Mouse (Mus musculus) left cerebral cortex, postnatal 14 days (tissue): ENCODE measurements around the gene Vmo1. TPM values are rescaled to one million over a fixed set of nuclear protein-coding genes. Genes with fewer than 3 reads are reported as not detected.
"Not testable (repeated sequence)": the region's sequence is repeated elsewhere in the genome, so short reads cannot be mapped to it uniquely, and the experiment has no call there.

ENCODE experiments used
- DNase-seq, 2 experiments: peaks; one replicate each; pipeline ENCODE4 v3.0.0; 2021 to 2022; ENCODE audit warnings: low spot score in 2 of 2, mixed read lengths in 1 of 2
- intact Hi-C: fragments of 180-260 bp; cut with DNase I; formaldehyde crosslinking; loops from one replicate; pipeline ENCODE4 v1.15.1; 2025
- total RNA-seq, 2 experiments: library from RNA; stranded (reverse); gene quantifications; 2 replicates each; pipeline ENCODE4 v1.2.3; 2021

The Vmo1 gene
- total RNA-seq, 2 experiments from 2014 or later, result not detected

- no peak for DNase-seq
- intact Hi-C loops, result no loop called here
These were observed 10.4 kb upstream of the Vmo1 start for GRCm38 (mm10) chr11:70524782-70525181.

GRCm38 (mm10) chr11:70523306-70523989, 9.0 kb upstream of the Vmo1 start:
- DNase-seq, intact Hi-C loops: not testable (repeated sequence)

GRCm38 (mm10) chr11:70520178-70520769, 5.9 kb upstream of the Vmo1 start:
- no peak for DNase-seq
- intact Hi-C loops, result no loop called here

GRCm38 (mm10) chr11:70518923-70519322, 4.5 kb upstream of the Vmo1 start, which contains the start of gene Gltpd2:
Gene Gltpd2 (plus strand): TSS chr11:70519196.
- DNase-seq, result no peak
- intact Hi-C loops, result loop anchor here (5.0 kb wide), 1 partner anchor 238 kb away; no protein-coding TSS in a partner anchor

GRCm38 (mm10) chr11:70518436-70518835, 4.0 kb upstream of the Vmo1 start:
- DNase-seq, result no peak
- intact Hi-C loops, result loop anchor here (5.0 kb wide), 1 partner anchor 239 kb away; no protein-coding TSS in a partner anchor

GRCm38 (mm10) chr11:70516352-70516751, 1.9 kb upstream of the Vmo1 start:
- intact Hi-C loops, result loop anchor here (5.0 kb wide), 1 partner anchor 241 kb away; no protein-coding TSS in a partner anchor
- peak; percentile 54 to 58 for DNase-seq

GRCm38 (mm10) chr11:70513520-70513919, 896 bp downstream of the Vmo1 start:
- intact Hi-C loops, result no loop called here
- DNase-seq, result no peak

- intact Hi-C loops, result no loop called here
- DNase-seq, result no peak
These were observed 1.6 kb downstream of the Vmo1 start for GRCm38 (mm10) chr11:70512709-70513342.

- no peak for DNase-seq
- intact Hi-C loops, result no loop called here
These were observed 2.6 kb downstream of the Vmo1 start for GRCm38 (mm10) chr11:70511825-70512224.

- no peak for DNase-seq
- intact Hi-C loops, result no loop called here
These were observed 3.2 kb downstream of the Vmo1 start for GRCm38 (mm10) chr11:70511242-70511641.

- peak; percentile 35 to 48 for DNase-seq
- intact Hi-C loops, result loop anchor here (5.0 kb wide), 2 partner anchors 58 to 78 kb away; partner anchors contain the start of genes Arrb2 and Med11
These were observed 4.5 kb downstream of the Vmo1 start for GRCm38 (mm10) chr11:70509753-70510564.

- intact Hi-C loops, result loop anchor here (1.0 to 5.0 kb wide), 3 partner anchors 55 to 93 kb away; partner anchors contain the start of genes Arrb2 and Med11
These were observed 7.4 kb downstream of the Vmo1 start for GRCm38 (mm10) chr11:70506962-70507515.

GRCm38 (mm10) chr11:70506385-70506784, 8.0 kb downstream of the Vmo1 start:
- DNase-seq, result peak; percentile 41 to 67
- intact Hi-C loops, result loop anchor here (1.0 to 5.0 kb wide), 3 partner anchors 54 to 92 kb away; partner anchors contain the start of genes Arrb2 and Med11

More at GRCm38 (mm10) chr11:70506962-70507515, 7.4 kb downstream of the Vmo1 start:
- no peak for DNase-seq

- intact Hi-C loops, result loop anchor here (5.0 kb wide), 2 partner anchors 53 to 73 kb away; partner anchors contain the start of genes Arrb2 and Med11
- no peak for DNase-seq
These were observed 9.4 kb downstream of the Vmo1 start, which contains the start of gene Tm4sf5 for GRCm38 (mm10) chr11:70504970-70505369. Gene Tm4sf5 (plus strand): TSS chr11:70505244.

GRCm38 (mm10) chr11:70502018-70502417, 12.4 kb downstream of the Vmo1 start:
- DNase-seq, result no peak
- intact Hi-C loops, result no loop called here

GRCm38 (mm10) chr11:70500476-70500812, 14.0 kb downstream of the Vmo1 start:
- intact Hi-C loops, result no loop called here
- no peak for DNase-seq

- DNase-seq, result no peak
- intact Hi-C loops, result no loop called here
These were observed 14.6 kb downstream of the Vmo1 start for GRCm38 (mm10) chr11:70499566-70500475.

- intact Hi-C loops, result no loop called here
- peak; percentile 7 to 23 for DNase-seq
These were observed 24.7 kb downstream of the Vmo1 start for GRCm38 (mm10) chr11:70489684-70490083.
